9 mouse cellular contexts compared by ENCODE assay signal in the genomic region with DNA sequence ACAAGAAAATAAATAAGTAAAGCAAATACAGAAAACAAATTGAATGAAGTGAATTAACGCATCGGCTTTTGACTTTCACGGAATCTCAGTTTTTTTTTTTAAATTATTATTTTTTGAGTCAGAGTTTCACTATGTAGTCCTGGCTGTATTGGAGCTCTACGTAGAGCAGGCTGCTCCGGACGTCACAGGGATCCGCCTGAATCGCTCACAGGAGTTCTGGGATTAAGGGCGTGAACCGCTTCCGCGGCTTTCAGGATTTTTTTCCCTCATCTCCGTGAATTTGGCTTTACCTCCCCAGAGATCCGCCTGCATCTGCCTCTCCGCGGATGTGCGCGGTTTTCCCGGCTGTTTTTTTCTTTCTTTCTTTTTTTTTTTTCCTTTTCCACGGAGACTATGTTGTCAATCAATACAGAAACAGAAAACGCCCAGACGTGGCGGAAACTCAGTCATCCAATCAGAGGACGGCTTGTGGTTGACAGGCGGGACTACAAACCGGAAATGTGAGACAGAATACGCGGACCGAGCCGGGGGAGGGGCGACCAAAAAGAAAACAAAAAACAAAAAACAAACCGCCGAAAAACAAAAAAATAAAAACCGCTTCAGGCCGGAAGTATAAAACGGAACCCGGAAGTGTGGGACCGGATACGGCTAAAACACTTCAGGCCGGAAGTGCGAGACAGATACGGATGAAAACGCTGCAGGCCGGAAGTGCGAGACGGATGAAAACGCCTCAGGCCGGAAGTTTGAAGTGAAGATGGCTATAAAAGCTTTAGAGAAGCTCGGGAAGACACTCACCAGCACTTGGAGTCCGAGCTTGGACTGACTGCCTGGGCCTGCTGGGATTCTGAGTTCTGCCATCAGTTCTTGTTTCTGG. TPM values are rescaled to one million over a fixed set of nuclear protein-coding genes. Genes with fewer than 3 reads are reported as not detected.
DNase-seq lines count a peak whose midpoint lies in the region; ATAC-seq and TF ChIP-seq lines count a peak whose summit lies in the region.
"Had no signal": no experiment of that assay in that cellular context is flagged by ENCODE, and none has a peak within 500 bp of the region (broad histone marks: within the 10 kb centered on the region; RNA-seq: fewer than 3 reads in every experiment).

A gene (plus strand): TSS at position 208 of the 874 bp plus-strand sequence.

- TF ChIP-seq CTCF in bone marrow, adult 2 months (IDR thresholded peaks at IDR 0.05; ENCODE audit: control insufficient read depth, insufficient read depth, low read length): no peak
- TF ChIP-seq CTCF in midbrain, postnatal 0 days (IDR thresholded peaks at IDR 0.05): no peak

- peak; percentile 96 for DNase-seq in 3T3-L1 (ENCODE audit: low read depth, low spot score)
- DNase-seq in heart, adult 8-10 months (ENCODE audit: low spot score): peak; percentile 92
- DNase-seq in kidney, adult 9 months: peak; percentile 96
- peak; percentile 94 for DNase-seq in limb, embryonic 14.5 days (ENCODE audit: low spot score)
- peak; percentile 97 for DNase-seq in midbrain, postnatal 0 days (ENCODE audit: low spot score)
- peak; percentile 67 to 74 for DNase-seq in spleen, postnatal 14 days (ENCODE audit: low spot score in 2 of 2)

- H3K27ac ChIP-seq in bone marrow, adult 2 months (ENCODE audit: control insufficient read depth, insufficient read depth, low read depth, low read length, poor library complexity): peak within 1 kb of the TSS; percentile 80
- peak within 1 kb of the TSS; percentile 94 for H3K27ac ChIP-seq in embryonic facial prominence, embryonic 15.5 days (replicated peaks)
- peak within 1 kb of the TSS; percentile 86 for H3K27ac ChIP-seq in limb, embryonic 14.5 days (replicated peaks; ENCODE audit: low read depth, low read length)
- H3K27ac ChIP-seq in midbrain, postnatal 0 days (ENCODE audit: low read depth, low read length): peak within 1 kb of the TSS; percentile 82

- no peaks in the 10 kb centered on the region for H3K9me3 ChIP-seq in embryonic facial prominence, embryonic 15.5 days (replicated peaks)
- no peaks in the 10 kb centered on the region for H3K9me3 ChIP-seq in limb, embryonic 14.5 days (ENCODE audit: control insufficient read depth, low read length)
- no peaks in the 10 kb centered on the region for H3K9me3 ChIP-seq in midbrain, postnatal 0 days (ENCODE audit: low read length)

- TF ChIP-seq POLR2A in bone marrow, adult 2 months (IDR thresholded peaks at IDR 0.05; ENCODE audit: borderline replicate concordance, control insufficient read depth, low read depth, low read length): no peak
- 0 out of 2 replicates have a peak, but pooled peaks have one; percentile 17 for TF ChIP-seq POLR2A in limb, embryonic 14.5 days (IDR thresholded peaks at IDR 0.05; ENCODE audit: borderline replicate concordance, extremely low read depth, insufficient read depth, insufficient read length)

- H3K4me1 ChIP-seq in bone marrow, adult 2 months (ENCODE audit: control insufficient read depth, insufficient read depth, low read length): no peaks in the 10 kb centered on the region; the same call in 1 of the 2 replicates
- H3K4me1 ChIP-seq in embryonic facial prominence, embryonic 15.5 days: no peaks in the 10 kb centered on the region
- no peaks in the 10 kb centered on the region for H3K4me1 ChIP-seq in limb, embryonic 14.5 days (ENCODE audit: control insufficient read depth, insufficient read depth, low read length)
- H3K4me1 ChIP-seq in midbrain, postnatal 0 days (ENCODE audit: insufficient read depth, low read length): no peaks in the 10 kb centered on the region

- peak within 1 kb of the TSS; percentile 80 for H3K4me3 ChIP-seq in bone marrow, adult 2 months (replicated peaks; ENCODE audit: control insufficient read depth, low read depth, low read length)
- peak within 1 kb of the TSS; percentile 69 for H3K4me3 ChIP-seq in embryonic facial prominence, embryonic 15.5 days (replicated peaks)
- peak within 1 kb of the TSS; percentile 58 for H3K4me3 ChIP-seq in limb, embryonic 14.5 days (replicated peaks; ENCODE audit: low read length)
- peak within 1 kb of the TSS; percentile 50 for H3K4me3 ChIP-seq in midbrain, postnatal 0 days (ENCODE audit: low read depth, low read length)

- H3K27me3 ChIP-seq in embryonic facial prominence, embryonic 15.5 days: no peaks in the 10 kb centered on the region
- H3K27me3 ChIP-seq in limb, embryonic 14.5 days (ENCODE audit: control insufficient read depth, insufficient read depth, low read length): no peaks in the 10 kb centered on the region
- H3K27me3 ChIP-seq in midbrain, postnatal 0 days (ENCODE audit: insufficient read depth, low read length): no peaks in the 10 kb centered on the region

- peak within 1 kb of the TSS; percentile 58 for H3K4me2 ChIP-seq in embryonic facial prominence, embryonic 15.5 days (replicated peaks)
- H3K4me2 ChIP-seq in limb, embryonic 14.5 days (replicated peaks; ENCODE audit: low read depth, low read length, severe bottlenecking): peak within 1 kb of the TSS; percentile 50
- H3K4me2 ChIP-seq in midbrain, postnatal 0 days (ENCODE audit: low read depth, low read length, poor library complexity, severe bottlenecking): peak within 1 kb of the TSS; percentile 53

- H3K36me3 ChIP-seq in embryonic facial prominence, embryonic 15.5 days: peaks cover 33% of the 10 kb centered on the region
- H3K36me3 ChIP-seq in limb, embryonic 14.5 days (ENCODE audit: control insufficient read depth, insufficient read depth, low read length): peaks cover 28% of the 10 kb centered on the region
- H3K36me3 ChIP-seq in midbrain, postnatal 0 days (ENCODE audit: insufficient read depth, low read length): peaks cover 15% of the 10 kb centered on the region

- WGBS in bone marrow, adult 2 months: under 1% methylated on average over 50 of the region's 50 CpGs
- WGBS in embryonic facial prominence, embryonic 15.5 days: under 1% methylated on average over 50 of the region's 50 CpGs
- under 1% methylated on average over 50 of the region's 50 CpGs for WGBS in limb, embryonic 14.5 days
- under 1% methylated on average over 50 of the region's 50 CpGs for whole genome bisulfite sequencing in midbrain, postnatal 0 days

- peak within 1 kb of the TSS; percentile 29; the same call in 1 of the 2 replicates for H3K9ac ChIP-seq in embryonic facial prominence, embryonic 15.5 days
- peak within 1 kb of the TSS; percentile 69 for H3K9ac ChIP-seq in limb, embryonic 14.5 days (ENCODE audit: low read depth, low read length, severe bottlenecking)
- peak within 1 kb of the TSS; percentile 46; the same call in 1 of the 2 replicates for H3K9ac ChIP-seq in midbrain, postnatal 0 days (replicated peaks; ENCODE audit: low read length, poor library complexity, severe bottlenecking)

- peak; percentile 91 for ATAC-seq in embryonic facial prominence, embryonic 15.5 days (ENCODE audit: insufficient number of reproducible peaks, low FRiP score, low TSS enrichment, low read depth)
- peak; percentile 96 for ATAC-seq in limb, embryonic 14.5 days (ENCODE audit: low FRiP score, low read depth)
- ATAC-seq in midbrain, postnatal 0 days (ENCODE audit: low FRiP score): peak; percentile 92

RNA-seq across cellular contexts. Expression of the gene that starts here (rescaled TPM):
- polyA plus RNA-seq in bone marrow, adult 2 months (2011; ENCODE audit: insufficient read depth, insufficient read length, low replicate concordance, missing spikeins): 3.4 and 4.3 TPM in 2 replicates
- 18.9 and 19.1 TPM in 2 replicates for polyA plus RNA-seq in embryonic facial prominence, embryonic 15.5 days (2015; fragmentation: Nextera tagmentation; extraction: Ambion mirVana)
- total RNA-seq in heart, adult 8-10 months (2022): 10 to 100 TPM in 2 of 4 experiments, 1 to 10 TPM in 2; 8.4 to 11.9 (median 10.0) TPM
- polyA plus RNA-seq in limb, embryonic 14.5 days (2012; rRNA removed): 11.4 and 13.8 TPM in 2 replicates
- polyA plus RNA-seq in limb, embryonic 14.5 days (2014; fragmentation: Nextera tagmentation; extraction: Ambion mirVana): 13.5 and 14.0 TPM in 2 replicates
- 34.9 and 39.0 TPM in 2 replicates for total RNA-seq in midbrain, postnatal 0 days (2014; rRNA removed)
- 16.1 and 17.0 TPM in 2 replicates for polyA plus RNA-seq in midbrain, postnatal 0 days (2015; fragmentation: Nextera tagmentation; extraction: Ambion mirVana)
- total RNA-seq: MEL had no signal

Comparison
In these comparisons a context has a peak if more than half of its experiments do, and no peak if none do; other contexts are left out.
1. Peak in every context shown above with its lines: DNase-seq, ATAC-seq, H3K4me3 ChIP-seq and H3K27ac ChIP-seq.